Mouse (Mus musculus) kidney, postnatal 0 days (tissue): Measurements from ENCODE around the gene Wdr89. TPM values are rescaled to one million over a fixed set of nuclear protein-coding genes. Genes with fewer than 3 reads are reported as not detected.

Experiments used
- ATAC-seq: fragments of 200-750 bp; cut with Nextera tagmentation; replicated peaks from 2 replicates; pipeline ENCODE4 v1.8.0; 2017; ENCODE audit warnings: low read depth, moderate number of reproducible peaks, moderate TSS enrichment, moderate library complexity; ENCODE audit not compliant: low FRiP score
- DNase-seq: peaks from one replicate; pipeline ENCODE4 v3.0.0-alpha.2; 2016; ENCODE audit warnings: low spot score
- H3K27ac ChIP-seq: fragments of 300-500 bp; sonication (generic); 2 replicates; pipeline ENCODE4 v1.5.1; 2014; ENCODE audit warnings: mild to moderate bottlenecking
- H3K27me3 ChIP-seq: fragments of 300-500 bp; sonication (generic); 2 replicates; pipeline ENCODE4 v1.6.1; 2014; ENCODE audit warnings: low read length, mixed read lengths; ENCODE audit not compliant: insufficient read depth
- H3K36me3 ChIP-seq: fragments of 300-500 bp; sonication (generic); 2 replicates; pipeline ENCODE4 v1.6.1; 2014; ENCODE audit warnings: low read length, mixed read lengths; ENCODE audit not compliant: insufficient read depth
- H3K4me1 ChIP-seq: fragments of 300-500 bp; sonication (generic); replicated peaks from 2 replicates; pipeline ENCODE4 v1.6.1; 2014; ENCODE audit warnings: antibody characterized with exemption, low read length, mixed read lengths; ENCODE audit not compliant: insufficient read depth
- H3K4me2 ChIP-seq: fragments of 300-500 bp; sonication (generic); 2 replicates; pipeline ENCODE4 v1.6.1; 2014; ENCODE audit warnings: mild to moderate bottlenecking, low read length, moderate library complexity, mixed read lengths
- H3K4me3 ChIP-seq: fragments of 300-500 bp; sonication (generic); replicated peaks from 2 replicates; pipeline ENCODE4 v1.5.1; 2014; ENCODE audit warnings: low read depth, low read length
- H3K9ac ChIP-seq: fragments of 300-500 bp; sonication (generic); 2 replicates; pipeline ENCODE4 v1.6.1; 2014; ENCODE audit warnings: low read depth, low read length
- H3K9me3 ChIP-seq: fragments of 300-500 bp; sonication (generic); replicated peaks from 2 replicates; pipeline ENCODE4 v1.6.1; 2016; ENCODE audit warnings: low read length, inconsistent platforms, mixed read lengths
- CTCF ChIP-seq: IDR thresholded peaks from 2 replicates; pipeline ENCODE4 v1.5.1; 2016; ENCODE audit warnings: antibody characterized with exemption, low read depth, mild to moderate bottlenecking, moderate library complexity
- whole genome bisulfite sequencing: fragments of 180-500 bp; shearing (Covaris S2); extraction: QIAGEN DNeasy Blood & Tissue Kit; methylation state at CpG from one replicate; pipeline ENCODE4 v1.1.7; 2014; 5-methylcytosine and 5-hydroxymethylcytosine counted together
- polyA plus RNA-seq: library from polyadenylated mRNA; unstranded; fragments of >200 nt; fragmentation: Nextera tagmentation; extraction: Ambion mirVana; gene quantifications from 2 replicates; pipeline ENCODE4 v1.2.1, GENCODE M21; 2015

Gene Wdr89
- polyA plus RNA-seq, 1 experiment from 2014 or later: 9.9 TPM

GRCm38 (mm10) chr12:75663646-75664515 is 5.5 kb downstream of the Wdr89 start:
- Histone ChIP-seq H3K9me3 (no peaks in the 10 kb centered on the region), H3K36me3 (no peaks in the 10 kb centered on the region), H3K4me1 (no peaks in the 10 kb centered on the region), H3K4me3 (no peak overlapping the region), H3K27ac (peak overlapping the region; percentile 74; the same call in 1 of the 2 replicates), H3K4me2 (no peak overlapping the region), H3K9ac (no peak overlapping the region), H3K27me3 (no peaks in the 10 kb centered on the region)
- DNase-seq (no peak), ATAC-seq (peak; percentile 59)
- TF ChIP-seq CTCF: no peak
- WGBS: 51% methylated on average over 12 of the region's 13 CpGs

DNA sequence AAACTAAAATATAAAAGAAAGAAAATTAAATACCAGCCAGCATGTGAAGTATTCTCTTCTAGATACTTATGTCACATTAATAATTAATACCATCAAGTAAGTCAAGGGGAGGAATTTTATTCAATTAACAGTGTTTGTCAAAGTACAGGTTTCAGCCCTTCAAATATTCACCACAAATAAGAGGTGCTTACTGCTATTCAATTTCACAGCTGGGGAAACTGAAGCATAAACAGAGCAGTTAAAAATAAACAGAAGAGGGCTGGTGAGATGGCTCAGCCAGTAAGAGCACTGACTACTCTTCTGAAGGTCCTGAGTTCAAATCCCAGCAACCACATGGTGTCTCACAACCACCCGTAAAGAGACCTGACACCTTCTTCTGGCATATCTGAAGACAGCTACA is 7.0 kb downstream of the Wdr89 start:
- no peak for DNase-seq
- H3K27me3 ChIP-seq: no peaks in the 10 kb centered on the region
- no peak overlapping the region; the same call in 1 of the 2 replicates for H3K27ac ChIP-seq

DNA sequence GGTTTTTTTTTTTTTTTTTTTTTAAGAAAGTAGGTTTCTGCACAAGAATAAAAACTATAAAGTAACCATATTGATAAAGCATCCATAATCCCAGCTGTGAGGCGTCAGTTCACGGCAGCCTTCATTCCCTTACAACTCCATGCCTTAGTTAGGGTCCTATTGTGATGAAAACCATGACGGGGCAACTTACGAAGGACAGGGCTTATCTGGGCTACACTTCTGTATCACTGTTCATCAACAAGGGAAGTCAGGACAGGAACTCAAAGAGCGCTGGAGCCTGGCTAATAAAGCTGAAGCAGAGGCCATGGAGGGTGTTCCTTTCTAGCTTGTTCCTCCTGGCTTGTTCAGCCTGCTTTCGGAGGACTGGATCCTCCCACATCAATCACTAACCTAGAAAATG is 10.9 kb downstream of the Wdr89 start:
- H3K27me3 ChIP-seq: no peaks in the 10 kb centered on the region
- DNase-seq (no peak), ATAC-seq (no peak)
- H3K9me3 ChIP-seq: no peaks in the 10 kb centered on the region
- no peaks in the 10 kb centered on the region for H3K4me1 ChIP-seq
- 75% methylated on average over 6 of the region's 6 CpGs for WGBS
- no peak for TF ChIP-seq CTCF
- no peaks in the 10 kb centered on the region for H3K36me3 ChIP-seq
- no peak overlapping the region for H3K27ac ChIP-seq
- H3K4me2 ChIP-seq: no peak overlapping the region
- no peak overlapping the region for H3K4me3 ChIP-seq
- no peak overlapping the region for H3K9ac ChIP-seq

More for the DNA sequence above, 7.0 kb downstream of the Wdr89 start:
- WGBS: 77% methylated on average over 1 of the region's 1 CpGs
- no peak for TF ChIP-seq CTCF
- no peaks in the 10 kb centered on the region for H3K4me1 ChIP-seq
- no peak for ATAC-seq
- H3K4me2 ChIP-seq: no peak overlapping the region
- H3K36me3 ChIP-seq: no peaks in the 10 kb centered on the region
- no peaks in the 10 kb centered on the region for H3K9me3 ChIP-seq
- H3K4me3 ChIP-seq: no peak overlapping the region
- H3K9ac ChIP-seq: no peak overlapping the region

- no peaks in the 10 kb centered on the region for H3K4me1 ChIP-seq
- H3K36me3 ChIP-seq: no peaks in the 10 kb centered on the region
- H3K9ac ChIP-seq: no peak overlapping the region
- 37% methylated on average over 3 of the region's 3 CpGs for WGBS
- DNase-seq (peak; percentile 61), ATAC-seq (0 out of 2 replicates have a peak, but pooled peaks have one; percentile 61)
- H3K4me2 ChIP-seq: no peak overlapping the region
- H3K27ac ChIP-seq: no peak overlapping the region
- no peaks in the 10 kb centered on the region for H3K27me3 ChIP-seq
- no peak overlapping the region for H3K4me3 ChIP-seq
- no peaks in the 10 kb centered on the region for H3K9me3 ChIP-seq
- TF ChIP-seq CTCF: peak; percentile 72
Measured at GRCm38 (mm10) chr12:75656580-75656979, 12.8 kb downstream of the Wdr89 start.

GRCm38 (mm10) chr12:75654247-75654801 is 15.0 kb downstream of the Wdr89 start:
- Histone ChIP-seq H3K27ac (no peak overlapping the region), H3K9me3 (no peaks in the 10 kb centered on the region), H3K9ac (no peak overlapping the region), H3K4me3 (no peak overlapping the region), H3K36me3 (no peaks in the 10 kb centered on the region), H3K27me3 (no peaks in the 10 kb centered on the region), H3K4me2 (no peak overlapping the region), H3K4me1 (no peaks in the 10 kb centered on the region)
- WGBS: 76% methylated on average over 3 of the region's 3 CpGs
- no peak for TF ChIP-seq CTCF
- ATAC-seq: no peak
- DNase-seq: no peak

- DNase-seq (no peak), ATAC-seq (no peak)
- whole genome bisulfite sequencing: 90% methylated on average over 2 of the region's 2 CpGs
- no peaks in the 10 kb centered on the region for H3K36me3 ChIP-seq
- H3K9me3 ChIP-seq: no peaks in the 10 kb centered on the region
- no peaks in the 10 kb centered on the region for H3K27me3 ChIP-seq
- H3K4me1 ChIP-seq: no peaks in the 10 kb centered on the region
- H3K9ac ChIP-seq: no peak overlapping the region
- no peak overlapping the region for H3K4me3 ChIP-seq
- no peak overlapping the region for H3K27ac ChIP-seq
- no peak overlapping the region for H3K4me2 ChIP-seq
- TF ChIP-seq CTCF: no peak
Measured at GRCm38 (mm10) chr12:75649706-75650093, 19.6 kb downstream of the Wdr89 start.
